Comparison of ENCODE assay signal across 37 mouse cellular contexts in the genomic region with DNA sequence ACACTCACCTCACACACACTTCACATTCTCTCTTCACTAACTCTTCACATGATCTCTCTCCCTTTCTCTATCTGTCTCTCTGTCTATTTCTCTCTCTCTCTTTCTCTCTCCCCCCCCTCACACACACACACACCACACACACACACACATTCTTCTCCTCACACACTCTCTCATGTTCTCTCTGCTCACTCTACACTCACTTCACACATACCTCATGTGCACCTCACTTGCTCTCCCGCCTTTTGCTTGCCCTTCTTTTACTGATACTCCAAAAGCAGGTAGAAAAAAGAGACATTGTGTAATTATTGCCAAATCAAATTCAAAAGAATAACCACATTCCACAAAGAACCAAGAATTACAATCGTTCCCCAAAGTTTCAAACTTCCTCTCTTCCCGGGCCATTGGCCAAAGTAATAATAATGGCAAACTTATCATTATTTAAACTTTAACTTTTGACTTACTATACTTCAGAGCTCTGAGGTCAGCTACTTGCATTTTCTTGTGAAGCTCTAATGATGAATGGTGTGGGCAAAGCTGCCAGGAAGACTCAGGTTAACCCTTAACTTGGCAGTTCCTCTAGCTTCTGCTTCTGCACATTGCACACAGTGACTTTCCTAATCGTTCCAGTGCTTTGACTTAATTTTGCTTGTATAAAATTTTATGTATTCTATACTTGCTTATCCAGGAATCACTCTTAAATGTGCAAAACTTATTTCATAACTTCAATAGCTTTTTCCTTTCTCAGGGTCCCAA. TPM values are rescaled to one million over a fixed set of nuclear protein-coding genes. Genes with fewer than 3 reads are reported as not detected.
DNase-seq lines count a peak whose midpoint lies in the region; ATAC-seq and TF ChIP-seq lines count a peak whose summit lies in the region.
"Had no signal": no experiment of that assay in that cellular context is flagged by ENCODE, and none has a peak within 500 bp of the region (broad histone marks: within the 10 kb centered on the region; RNA-seq: fewer than 3 reads in every experiment).

No protein-coding gene starts in this region.

- H3K4me1 ChIP-seq in kidney, postnatal 0 days (replicated peaks; ENCODE audit: insufficient read depth, low read length), result no peaks in the 10 kb centered on the region
- no peaks in the 10 kb centered on the region for H3K4me1 ChIP-seq in kidney, embryonic 15.5 days
- H3K4me1 ChIP-seq in lung, postnatal 0 days (ENCODE audit: insufficient read depth, low read depth, low read length), result no peaks in the 10 kb centered on the region
- H3K4me1 ChIP-seq: embryonic facial prominence, embryonic 12.5 days; forebrain, embryonic 10.5 days; heart, embryonic 13.5 days; hindbrain, embryonic 15.5 days; limb, embryonic 13.5 days; midbrain, embryonic 10.5 days; midbrain, embryonic 15.5 days; stomach, embryonic 15.5 days had no signal

- TF ChIP-seq CTCF in kidney, postnatal 0 days (IDR thresholded peaks at IDR 0.05; ENCODE audit: low read depth), result no peak
- no peak for TF ChIP-seq CTCF in lung, postnatal 0 days (IDR thresholded peaks at IDR 0.05)

- no peak for ATAC-seq in kidney, postnatal 0 days (replicated peaks; ENCODE audit: low FRiP score, low read depth)
- ATAC-seq in kidney, embryonic 15.5 days (replicated peaks; ENCODE audit: low FRiP score), result no peak
- ATAC-seq in lung, postnatal 0 days, result no peak
- ATAC-seq in granulocyte monocyte progenitor cell, adult 5-6 weeks (replicated peaks; ENCODE audit: poor library complexity, severe bottlenecking), result peak; percentile 30
- no peak for ATAC-seq in megakaryocyte-erythroid progenitor cell, adult 5-6 weeks (replicated peaks; ENCODE audit: low FRiP score, low TSS enrichment, poor library complexity, severe bottlenecking)
- ATAC-seq: forebrain, embryonic 16.5 days; inflammation-experienced regulatory T-cells, adult 6 months; midbrain, embryonic 15.5 days had no signal

- WGBS in kidney, postnatal 0 days, result 40% methylated on average over 4 of the region's 4 CpGs
- WGBS in kidney, embryonic 15.5 days, result 56% methylated on average over 4 of the region's 4 CpGs
- 32% methylated on average over 4 of the region's 4 CpGs for WGBS in lung, postnatal 0 days

- peak; percentile 13 for DNase-seq in kidney, postnatal 0 days (ENCODE audit: low spot score)
- DNase-seq in lung, postnatal 0 days (ENCODE audit: low spot score), result peak; percentile 15
- DNase-seq in lung, adult 18-20 months, result no peak
- no peak for DNase-seq in adrenal gland, postnatal 10 days
- DNase-seq: adrenal gland, postnatal 14 days; cerebellum, adult 11 months; cerebellum, adult 9-10 months; cerebellum, postnatal 36 days; embryo, embryonic 11 days; gastrocnemius, adult 2 months; gastrocnemius, postnatal 36 days; heart, adult 2 months; heart, postnatal 10 days; right cerebral cortex, postnatal 25 days had no signal

- H3K27me3 ChIP-seq in kidney, postnatal 0 days (ENCODE audit: insufficient read depth, low read length), result no peaks in the 10 kb centered on the region
- no peaks in the 10 kb centered on the region for H3K27me3 ChIP-seq in kidney, embryonic 15.5 days
- H3K27me3 ChIP-seq in lung, postnatal 0 days (replicated peaks; ENCODE audit: insufficient read depth, low read length), result no peaks in the 10 kb centered on the region
- H3K27me3 ChIP-seq: CH12.LX; embryonic facial prominence, embryonic 12.5 days; heart, embryonic 13.5 days; hindbrain, embryonic 15.5 days; limb, embryonic 13.5 days; midbrain, embryonic 15.5 days; stomach, embryonic 15.5 days had no signal

- TF ChIP-seq EP300 in lung, postnatal 0 days (IDR thresholded peaks at IDR 0.05), result no peak

- H3K9me3 ChIP-seq in kidney, postnatal 0 days (replicated peaks; ENCODE audit: low read length), result no peaks in the 10 kb centered on the region; the same call in 1 of the 2 replicates
- no peaks in the 10 kb centered on the region; the same call in 1 of the 2 replicates for H3K9me3 ChIP-seq in kidney, embryonic 15.5 days (replicated peaks)
- H3K9me3 ChIP-seq in lung, postnatal 0 days (ENCODE audit: low read length), result no peaks in the 10 kb centered on the region
- H3K9me3 ChIP-seq: embryonic facial prominence, embryonic 12.5 days; heart, embryonic 13.5 days; hindbrain, embryonic 10.5 days; hindbrain, embryonic 15.5 days; midbrain, embryonic 10.5 days; midbrain, embryonic 15.5 days; stomach, embryonic 15.5 days had no signal

- H3K4me2 ChIP-seq in kidney, postnatal 0 days (ENCODE audit: low read length), result no peak overlapping the region
- no peak overlapping the region for H3K4me2 ChIP-seq in kidney, embryonic 15.5 days
- H3K4me2 ChIP-seq in lung, postnatal 0 days (replicated peaks; ENCODE audit: low read depth, low read length), result no peak overlapping the region
- H3K4me2 ChIP-seq: embryonic facial prominence, embryonic 12.5 days; heart, embryonic 13.5 days; hindbrain, embryonic 15.5 days; limb, embryonic 13.5 days; liver, embryonic 11.5 days; midbrain, embryonic 15.5 days; stomach, embryonic 15.5 days had no signal

- H3K4me3 ChIP-seq in kidney, postnatal 0 days (replicated peaks; ENCODE audit: low read depth, low read length), result no peak overlapping the region
- no peak overlapping the region for H3K4me3 ChIP-seq in kidney, embryonic 15.5 days (replicated peaks)
- no peak overlapping the region for H3K4me3 ChIP-seq in lung, postnatal 0 days (ENCODE audit: low read depth, low read length)
- H3K4me3 ChIP-seq: embryonic facial prominence, embryonic 12.5 days; forebrain, embryonic 10.5 days; gastrocnemius, adult 2 months; heart, adult 2 months; heart, embryonic 13.5 days; hindbrain, embryonic 10.5 days; hindbrain, embryonic 15.5 days; limb, embryonic 13.5 days; midbrain, embryonic 10.5 days; midbrain, embryonic 15.5 days; stomach, embryonic 15.5 days had no signal

- H3K9ac ChIP-seq in kidney, postnatal 0 days (ENCODE audit: low read depth, low read length), result no peak overlapping the region
- H3K9ac ChIP-seq in kidney, embryonic 15.5 days, result no peak overlapping the region
- H3K9ac ChIP-seq in lung, postnatal 0 days (replicated peaks; ENCODE audit: low read depth), result no peak overlapping the region
- H3K9ac ChIP-seq: embryonic facial prominence, embryonic 12.5 days; heart, embryonic 13.5 days; hindbrain, embryonic 15.5 days; limb, embryonic 13.5 days; midbrain, embryonic 15.5 days; stomach, embryonic 15.5 days had no signal

- H3K27ac ChIP-seq in kidney, postnatal 0 days, result no peak overlapping the region
- H3K27ac ChIP-seq in kidney, embryonic 15.5 days, result no peak overlapping the region
- H3K27ac ChIP-seq in lung, postnatal 0 days (ENCODE audit: low read length), result no peak overlapping the region
- H3K27ac ChIP-seq: embryonic facial prominence, embryonic 12.5 days; forebrain, embryonic 10.5 days; gastrocnemius, adult 2 months; heart, adult 2 months; heart, embryonic 13.5 days; hindbrain, embryonic 10.5 days; hindbrain, embryonic 15.5 days; limb, embryonic 13.5 days; macrophage; midbrain, embryonic 10.5 days; midbrain, embryonic 15.5 days; stomach, embryonic 15.5 days had no signal

- no peaks in the 10 kb centered on the region for H3K36me3 ChIP-seq in kidney, postnatal 0 days (ENCODE audit: insufficient read depth, low read length)
- no peaks in the 10 kb centered on the region for H3K36me3 ChIP-seq in kidney, embryonic 15.5 days
- H3K36me3 ChIP-seq in lung, postnatal 0 days (ENCODE audit: insufficient read depth, low read length), result no peaks in the 10 kb centered on the region
- H3K36me3 ChIP-seq: embryonic facial prominence, embryonic 12.5 days; forebrain, embryonic 10.5 days; heart, embryonic 13.5 days; hindbrain, embryonic 10.5 days; hindbrain, embryonic 15.5 days; limb, embryonic 13.5 days; midbrain, embryonic 10.5 days; midbrain, embryonic 15.5 days; stomach, embryonic 15.5 days had no signal

RNA-seq across cellular contexts. Expression of a gene that starts 19.5 kb away (rescaled TPM):
- polyA plus RNA-seq in kidney, postnatal 0 days (2015; fragmentation: Nextera tagmentation; extraction: Ambion mirVana), result 58.1 and 59.7 TPM in 2 replicates
- 60.3 and 64.3 TPM in 2 replicates for polyA plus RNA-seq in kidney, embryonic 15.5 days (2015; fragmentation: Nextera tagmentation; extraction: Ambion mirVana)
- polyA plus RNA-seq in lung, postnatal 0 days (2015; fragmentation: Nextera tagmentation; extraction: Ambion mirVana), result 38.4 and 39.8 TPM in 2 replicates
- 60.8 and 77.7 TPM in 2 replicates for total RNA-seq in granulocyte monocyte progenitor cell, adult 5-6 weeks (2014; fragmentation: Nextera tagmentation)
- total RNA-seq in granulocyte monocyte progenitor cell, adult 5-6 weeks (2017), result 90.3 and 93.0 TPM in 2 replicates
- total RNA-seq in adrenal gland, postnatal 10 days (2021), result 10 to 100 TPM; 26.1 to 28.9 TPM
- 69.9 and 73.5 TPM in 2 replicates for total RNA-seq in megakaryocyte-erythroid progenitor cell, adult 5-6 weeks (2014; fragmentation: Nextera tagmentation)
- total RNA-seq in megakaryocyte-erythroid progenitor cell, adult 5-6 weeks (2017), result 112 and 113 TPM in 2 replicates

RNA-seq across cellular contexts. Expression of a gene that starts 29.5 kb away (rescaled TPM):
- 0.08 and 0.11 TPM in 2 replicates for polyA plus RNA-seq in kidney, postnatal 0 days (2015; fragmentation: Nextera tagmentation; extraction: Ambion mirVana)
- polyA plus RNA-seq in kidney, embryonic 15.5 days (2015; fragmentation: Nextera tagmentation; extraction: Ambion mirVana), result 0.88 TPM in 1 of 2 replicates, not detected in the other
- polyA plus RNA-seq in lung, postnatal 0 days (2015; fragmentation: Nextera tagmentation; extraction: Ambion mirVana), result 0.29 and 0.63 TPM in 2 replicates
- not detected in 2 replicates for total RNA-seq in granulocyte monocyte progenitor cell, adult 5-6 weeks (2014; fragmentation: Nextera tagmentation)
- not detected in 2 replicates for total RNA-seq in granulocyte monocyte progenitor cell, adult 5-6 weeks (2017)
- 100 to 1,000 TPM in 1 of 2 experiments, 10 to 100 TPM in 1; 44.1 to 112 TPM for total RNA-seq in adrenal gland, postnatal 10 days (2021)
- not detected in 2 replicates for total RNA-seq in megakaryocyte-erythroid progenitor cell, adult 5-6 weeks (2014; fragmentation: Nextera tagmentation)
- total RNA-seq in megakaryocyte-erythroid progenitor cell, adult 5-6 weeks (2017), result not detected in 2 replicates
- total RNA-seq: CH12.LX; ES-E14; gastrocnemius, adult 2 months; heart, adult 2 months; heart, postnatal 10 days; layer of hippocampus, postnatal 25 days; neutrophil, adult 5-6 weeks had no signal
- polyA plus RNA-seq: C2C12; embryonic facial prominence, embryonic 12.5 days; forebrain, embryonic 10.5 days; forebrain, embryonic 16.5 days; heart, adult 2 months; hindbrain, embryonic 10.5 days; macrophage; midbrain, embryonic 10.5 days; midbrain, embryonic 15.5 days; neural tube, embryonic 11.5 days; urinary bladder, adult 2 months had no signal

RNA-seq across cellular contexts. Expression of a gene that starts 41.1 kb away (rescaled TPM):
- 1,152 and 1,249 TPM in 2 replicates for polyA plus RNA-seq in kidney, postnatal 0 days (2015; fragmentation: Nextera tagmentation; extraction: Ambion mirVana)
- polyA plus RNA-seq in kidney, embryonic 15.5 days (2015; fragmentation: Nextera tagmentation; extraction: Ambion mirVana), result 951 and 1,101 TPM in 2 replicates
- polyA plus RNA-seq in lung, postnatal 0 days (2015; fragmentation: Nextera tagmentation; extraction: Ambion mirVana), result 1,414 and 1,430 TPM in 2 replicates
- total RNA-seq in granulocyte monocyte progenitor cell, adult 5-6 weeks (2014; fragmentation: Nextera tagmentation), result 393 and 432 TPM in 2 replicates
- 166 and 178 TPM in 2 replicates for total RNA-seq in granulocyte monocyte progenitor cell, adult 5-6 weeks (2017)
- total RNA-seq in adrenal gland, postnatal 10 days (2021), result 100 to 1,000 TPM; 276 to 286 TPM
- total RNA-seq in megakaryocyte-erythroid progenitor cell, adult 5-6 weeks (2014; fragmentation: Nextera tagmentation), result 208 and 251 TPM in 2 replicates
- total RNA-seq in megakaryocyte-erythroid progenitor cell, adult 5-6 weeks (2017), result 69.8 and 110 TPM in 2 replicates

RNA-seq across cellular contexts. Expression of a gene that starts 41.1 kb away (rescaled TPM):
- polyA plus RNA-seq in kidney, postnatal 0 days (2015; fragmentation: Nextera tagmentation; extraction: Ambion mirVana), result 4.5 and 5.0 TPM in 2 replicates
- polyA plus RNA-seq in kidney, embryonic 15.5 days (2015; fragmentation: Nextera tagmentation; extraction: Ambion mirVana), result 5.9 and 6.5 TPM in 2 replicates
- 4.4 and 5.8 TPM in 2 replicates for polyA plus RNA-seq in lung, postnatal 0 days (2015; fragmentation: Nextera tagmentation; extraction: Ambion mirVana)
- total RNA-seq in granulocyte monocyte progenitor cell, adult 5-6 weeks (2014; fragmentation: Nextera tagmentation), result 4.6 and 6.4 TPM in 2 replicates
- 7.9 and 27.0 TPM in 2 replicates for total RNA-seq in granulocyte monocyte progenitor cell, adult 5-6 weeks (2017)
- 1 to 10 TPM; 2.2 to 4.5 TPM for total RNA-seq in adrenal gland, postnatal 10 days (2021)
- total RNA-seq in megakaryocyte-erythroid progenitor cell, adult 5-6 weeks (2014; fragmentation: Nextera tagmentation), result 6.9 and 7.8 TPM in 2 replicates
- total RNA-seq in megakaryocyte-erythroid progenitor cell, adult 5-6 weeks (2017), result 4.7 and 32.3 TPM in 2 replicates

Comparison
In these comparisons a context has a peak if more than half of its experiments do, and no peak if none do; other contexts are left out.
1. DNase-seq: peak in kidney, postnatal 0 days (single experiment) and lung, postnatal 0 days (single experiment); none in lung, adult 18-20 months (0 of 2) and adrenal gland, postnatal 10 days (single experiment).
2. RNA of a gene that starts 29.5 kb away (total RNA-seq): 44.1 to 112 TPM in adrenal gland, postnatal 10 days; not detected in granulocyte monocyte progenitor cell, adult 5-6 weeks and not detected in megakaryocyte-erythroid progenitor cell, adult 5-6 weeks; every median in the first group is over 10 times any median in the second.